Mouse (Mus musculus) macrophage (primary cell): Measurements from ENCODE around the gene C2cd4c. TPM values are rescaled to one million over a fixed set of nuclear protein-coding genes. Genes with fewer than 3 reads are reported as not detected.

ENCODE experiments used
- H3K27ac ChIP-seq: fragments of 350-480 bp; formaldehyde crosslinking; 2 replicates; pipeline ENCODE4 v1.9.0; 2021
- H3K36me3 ChIP-seq: fragments of 350-480 bp; formaldehyde crosslinking; 2 replicates; pipeline ENCODE4 v1.9.0; 2021; ENCODE audit errors: inconsistent target
- H3K4me3 ChIP-seq: fragments of 350-480 bp; formaldehyde crosslinking; 2 replicates; pipeline ENCODE4 v1.9.0; 2021; ENCODE audit errors: inconsistent target
- H3K79me2 ChIP-seq: fragments of 350-480 bp; formaldehyde crosslinking; 2 replicates; pipeline ENCODE4 v1.9.0; 2021; ENCODE audit errors: inconsistent target
- WGBS: methylation state at CpG from one replicate; pipeline ENCODE4 v1.1.7; 2026; ENCODE audit warnings: inconsistent platforms; ENCODE audit not compliant: missing documents; 5-methylcytosine and 5-hydroxymethylcytosine counted together
- polyA plus RNA-seq: library from polyadenylated mRNA; stranded (reverse); fragments of 250-400 nt; gene quantifications from 3 replicates; pipeline ENCODE4 v1.2.4, GENCODE M21; 2018; ENCODE audit warnings: inconsistent platforms

C2cd4c gene
- polyA plus RNA-seq, 1 experiment from 2014 or later, result not detected

DNA sequence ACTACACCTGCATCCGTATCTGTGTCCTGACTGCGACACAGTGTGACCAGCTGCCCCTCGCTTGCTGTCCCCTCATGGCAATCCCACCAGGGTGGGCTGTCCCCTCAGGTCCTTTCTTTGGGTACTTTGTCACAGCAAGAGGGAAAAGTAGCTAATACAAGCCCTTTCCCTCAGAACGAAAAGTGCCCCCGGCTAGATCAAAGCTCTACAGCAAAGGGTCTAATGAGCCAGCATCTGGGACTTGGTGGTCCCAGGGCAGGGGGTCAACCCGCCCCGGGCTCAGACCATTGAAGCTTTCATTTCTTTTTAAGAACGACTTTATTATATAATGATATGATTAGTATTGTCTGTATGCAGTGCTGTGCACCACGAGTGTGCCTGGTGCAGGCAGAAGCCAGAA is 35.5 kb downstream of the C2cd4c start:
- H3K4me3 ChIP-seq, result no peak overlapping the region
- no peak overlapping the region for H3K27ac ChIP-seq
- no peaks in the 10 kb centered on the region for H3K36me3 ChIP-seq
- H3K79me2 ChIP-seq, result no peaks in the 10 kb centered on the region
- 88% methylated on average over 9 of the region's 9 CpGs for WGBS

DNA sequence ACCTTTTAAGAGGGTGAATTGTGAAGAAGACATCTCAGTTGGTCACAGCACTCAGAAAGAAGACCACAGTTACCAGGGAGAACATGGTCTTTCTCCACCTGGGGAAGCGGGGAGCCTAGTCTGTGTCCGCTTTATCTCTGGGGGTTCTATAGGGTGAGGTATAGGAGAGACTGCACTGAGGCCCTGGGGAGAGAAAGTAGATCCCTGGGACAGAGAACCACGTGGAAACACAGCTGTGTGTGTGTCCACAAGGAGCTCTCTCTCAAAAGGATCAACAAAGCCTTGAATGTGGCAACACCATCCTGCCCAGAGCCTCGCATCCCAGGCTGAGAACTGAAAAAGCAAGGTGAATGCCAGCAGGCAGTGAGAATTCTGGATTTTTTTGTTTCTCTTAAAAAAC is 36.4 kb downstream of the C2cd4c start:
- H3K4me3 ChIP-seq, result no peak overlapping the region
- H3K79me2 ChIP-seq, result no peaks in the 10 kb centered on the region
- no peaks in the 10 kb centered on the region for H3K36me3 ChIP-seq
- 81% methylated on average over 4 of the region's 4 CpGs for WGBS
- H3K27ac ChIP-seq, result no peak overlapping the region

DNA sequence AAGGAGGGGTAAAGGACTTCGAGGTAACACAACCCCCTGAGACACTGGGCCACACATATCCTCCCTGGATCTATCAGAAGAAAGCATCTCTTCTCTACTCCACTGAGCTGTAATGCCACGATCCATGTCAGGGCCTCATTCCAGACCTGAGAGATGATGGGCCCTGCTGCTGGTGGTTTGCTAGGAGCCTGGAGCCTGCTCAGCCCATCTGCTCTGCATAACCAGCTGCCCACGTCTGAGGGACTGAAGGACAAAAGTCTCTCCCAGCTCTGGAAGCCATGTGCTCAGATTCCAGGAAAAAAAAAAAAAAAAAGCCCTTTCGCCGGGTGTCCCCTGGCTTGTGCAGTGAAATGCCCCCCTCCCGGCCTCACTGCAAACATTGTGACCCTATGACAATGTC is 38.1 kb downstream of the C2cd4c start:
- no peak overlapping the region for H3K27ac ChIP-seq
- 90% methylated on average over 6 of the region's 6 CpGs for WGBS
- H3K36me3 ChIP-seq, result no peaks in the 10 kb centered on the region
- H3K4me3 ChIP-seq, result no peak overlapping the region
- H3K79me2 ChIP-seq, result no peaks in the 10 kb centered on the region

DNA sequence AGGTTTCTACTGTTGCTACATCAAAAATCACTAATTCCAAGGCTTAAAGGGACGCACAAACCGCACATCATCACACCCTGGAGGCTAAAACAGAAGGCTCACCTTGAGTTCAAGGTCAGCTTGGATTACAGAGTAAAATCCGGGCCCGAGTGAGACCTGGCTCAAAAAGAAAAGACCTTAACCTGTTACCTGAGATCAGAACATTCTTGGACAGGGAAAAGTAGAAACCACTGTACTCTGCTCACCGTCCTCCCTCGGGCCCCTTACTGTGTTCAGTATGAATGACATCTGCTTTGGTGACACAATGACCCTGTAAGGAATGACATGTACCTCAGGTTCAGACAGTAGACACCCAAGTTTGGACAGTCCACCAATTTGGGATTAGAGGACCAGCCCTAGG is 39.0 kb downstream of the C2cd4c start:
- no peak overlapping the region for H3K4me3 ChIP-seq
- H3K79me2 ChIP-seq, result no peaks in the 10 kb centered on the region
- no peaks in the 10 kb centered on the region for H3K36me3 ChIP-seq
- 95% methylated on average over 6 of the region's 6 CpGs for WGBS
- H3K27ac ChIP-seq, result no peak overlapping the region

DNA sequence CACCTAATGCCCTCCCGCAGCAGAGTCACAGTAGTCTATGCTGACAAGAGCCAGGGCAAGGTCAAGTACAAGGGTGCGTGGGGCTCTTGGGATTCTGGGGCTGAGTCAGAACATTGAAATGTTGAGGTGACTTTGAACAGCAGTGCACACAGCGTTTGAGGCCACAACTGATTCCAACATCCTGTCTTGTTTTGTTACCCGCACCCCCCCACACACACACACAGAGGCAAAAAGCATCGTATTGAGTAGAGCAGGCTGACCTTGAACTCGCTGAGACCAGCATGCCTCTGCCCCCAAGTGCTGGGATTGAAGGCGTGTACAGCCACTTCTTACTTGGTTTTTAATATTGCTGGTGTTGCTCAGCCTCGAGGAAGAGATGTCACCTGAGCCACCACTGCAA is 39.5 kb downstream of the C2cd4c start:
- no peaks in the 10 kb centered on the region for H3K36me3 ChIP-seq
- WGBS, result 89% methylated on average over 8 of the region's 8 CpGs
- H3K27ac ChIP-seq, result no peak overlapping the region
- no peaks in the 10 kb centered on the region for H3K79me2 ChIP-seq
- no peak overlapping the region for H3K4me3 ChIP-seq

DNA sequence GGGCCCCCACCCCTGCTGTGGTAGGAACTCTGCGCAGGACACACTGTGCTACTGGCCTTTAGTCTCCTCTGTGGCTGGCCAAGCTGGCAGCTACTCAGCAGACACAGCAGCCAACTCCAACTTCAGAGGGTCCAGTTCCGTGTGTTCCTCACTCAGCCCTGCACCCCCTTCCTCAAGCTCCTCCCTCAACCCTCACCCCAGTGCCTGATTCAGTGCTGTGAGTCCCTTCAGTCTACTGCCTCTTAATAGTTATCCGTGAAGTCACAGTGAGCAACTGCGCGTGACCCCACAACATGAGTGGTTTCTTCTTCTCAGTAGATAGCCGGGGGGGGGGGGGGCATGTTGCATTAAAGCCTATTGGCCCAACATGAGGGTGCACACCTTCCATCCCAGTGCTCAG is 40.2 kb downstream of the C2cd4c start:
- Histone ChIP-seq H3K36me3 (no peaks in the 10 kb centered on the region), H3K27ac (no peak overlapping the region), H3K79me2 (no peaks in the 10 kb centered on the region), H3K4me3 (no peak overlapping the region)
- 92% methylated on average over 5 of the region's 6 CpGs for WGBS

DNA sequence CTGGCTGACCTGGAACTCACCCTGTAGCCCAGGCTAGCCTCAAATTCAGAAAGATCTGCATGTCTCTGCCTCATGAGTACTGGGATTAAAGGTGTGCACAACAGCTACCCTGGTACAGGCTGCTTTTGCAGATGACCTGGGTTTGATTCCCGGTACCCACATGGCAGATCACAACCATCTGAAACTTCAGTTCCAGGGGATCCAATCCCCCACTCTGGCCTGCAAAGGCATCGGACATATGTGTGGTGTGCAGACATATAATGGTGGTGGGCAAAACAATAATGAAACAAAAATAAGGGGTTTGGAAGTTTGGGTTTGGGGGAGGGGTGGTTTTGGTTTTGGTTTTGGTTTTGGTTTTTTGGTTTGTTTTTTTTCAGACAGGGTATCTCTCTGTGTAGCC is 42.5 kb downstream of the C2cd4c start:
- Histone ChIP-seq H3K27ac (no peak overlapping the region), H3K79me2 (no peaks in the 10 kb centered on the region), H3K36me3 (no peaks in the 10 kb centered on the region), H3K4me3 (no peak overlapping the region)
- WGBS, result 100% methylated on average over 2 of the region's 2 CpGs

DNA sequence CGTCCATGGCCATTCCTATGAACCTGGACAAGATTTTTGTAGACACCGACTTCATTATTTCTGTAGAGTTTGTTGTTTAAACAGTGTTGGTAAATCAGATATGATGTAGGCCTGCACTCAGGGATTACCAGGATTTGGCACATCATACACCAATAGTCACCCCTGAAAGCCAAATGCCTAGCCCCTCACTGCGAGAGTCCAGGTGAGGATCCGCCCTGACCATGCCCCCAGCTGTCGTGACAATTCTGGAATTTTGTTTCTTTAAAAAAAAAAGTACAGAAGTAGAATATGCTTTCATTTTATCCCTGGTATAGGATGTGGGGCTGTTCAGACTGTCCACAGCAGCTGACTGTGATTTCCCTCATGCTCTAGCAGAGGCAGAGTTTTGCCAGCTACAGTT is 43.9 kb downstream of the C2cd4c start:
- Histone ChIP-seq H3K36me3 (no peaks in the 10 kb centered on the region), H3K4me3 (no peak overlapping the region), H3K27ac (no peak overlapping the region), H3K79me2 (no peaks in the 10 kb centered on the region)
- 98% methylated on average over 5 of the region's 5 CpGs for WGBS

DNA sequence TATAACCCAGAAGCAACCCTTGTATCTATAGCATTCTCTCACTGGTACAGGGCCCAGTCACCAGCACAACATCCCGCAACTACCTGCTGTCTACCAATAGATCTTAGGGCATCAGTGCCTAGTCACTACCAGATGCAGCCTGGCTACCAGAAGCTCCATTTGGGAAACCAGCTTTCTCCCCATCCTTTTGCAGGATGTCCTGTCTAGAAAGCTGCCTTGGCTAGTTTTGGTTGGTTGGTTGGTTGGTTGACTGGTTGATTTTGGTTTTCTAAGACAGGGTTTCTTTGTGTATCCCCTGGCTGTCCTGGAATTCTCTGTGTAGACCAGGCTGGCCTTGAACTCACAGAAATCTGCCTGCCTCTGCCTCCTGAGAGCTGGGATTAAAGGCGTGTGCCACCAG is 54.1 kb downstream of the C2cd4c start:
- WGBS, result 93% methylated on average over 2 of the region's 2 CpGs
- H3K4me3 ChIP-seq, result no peak overlapping the region
- no peak overlapping the region for H3K27ac ChIP-seq
- H3K36me3 ChIP-seq, result no peaks in the 10 kb centered on the region
- H3K79me2 ChIP-seq, result no peaks in the 10 kb centered on the region

DNA sequence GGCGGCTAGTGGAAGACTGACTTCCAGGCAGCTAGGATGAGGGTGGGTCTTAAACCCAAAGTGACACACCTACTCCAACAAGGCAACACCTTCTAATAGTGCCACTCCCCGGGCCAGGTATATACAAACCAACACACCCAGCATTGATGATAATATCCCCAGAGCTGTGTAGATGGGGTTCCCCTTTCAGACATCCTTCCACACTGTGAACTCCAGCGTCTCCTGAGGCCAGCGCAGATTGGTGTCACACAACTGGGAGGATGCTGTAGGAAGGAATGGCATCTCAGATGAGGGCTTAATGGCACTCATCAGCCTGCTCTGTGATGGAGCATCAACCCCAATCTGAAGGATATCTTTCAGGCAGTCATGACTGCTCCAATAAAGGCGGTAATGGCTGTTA is 56.3 kb downstream of the C2cd4c start:
- 94% methylated on average over 5 of the region's 5 CpGs for WGBS
- Histone ChIP-seq H3K4me3 (no peak overlapping the region), H3K36me3 (no peaks in the 10 kb centered on the region), H3K79me2 (peaks cover 18% of the 10 kb centered on the region), H3K27ac (no peak overlapping the region)

DNA sequence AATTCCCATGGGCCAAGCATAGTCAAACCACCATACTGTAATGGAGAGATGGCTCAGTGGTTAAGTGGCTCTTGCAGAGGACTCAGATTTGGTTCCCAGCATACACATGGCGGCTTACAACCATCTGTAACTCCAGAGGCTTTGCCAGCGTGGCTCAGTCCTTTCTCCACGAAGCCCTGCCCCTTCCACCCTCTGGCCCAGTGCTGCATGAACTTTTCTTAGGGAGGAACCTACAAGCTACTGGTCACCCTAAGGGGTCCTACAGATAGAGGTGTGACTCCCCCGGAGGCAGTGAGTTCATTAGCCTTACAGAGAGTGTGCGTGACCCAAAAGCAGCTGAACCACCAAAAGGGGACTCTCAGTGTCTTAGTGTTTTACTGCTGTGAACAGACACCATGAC is 56.9 kb downstream of the C2cd4c start:
- no peaks in the 10 kb centered on the region for H3K36me3 ChIP-seq
- peaks cover 23% of the 10 kb centered on the region for H3K79me2 ChIP-seq
- no peak overlapping the region for H3K27ac ChIP-seq
- no peak overlapping the region for H3K4me3 ChIP-seq
- 100% methylated on average over 5 of the region's 5 CpGs for WGBS

Other genes with a start within 250 kb of the C2cd4c start
- not detected in 3 replicates for gene Vmn2r83, start 145.3 kb downstream of the C2cd4c start, polyA plus RNA-seq
- gene Plpp2, start 80.2 kb downstream of the C2cd4c start, polyA plus RNA-seq, result 5.9 to 18.3 TPM (median 17.5 TPM) in 3 replicates
- gene Mier2, start 58.8 kb downstream of the C2cd4c start, polyA plus RNA-seq, result 4.8 to 16.5 TPM (median 12.6 TPM) in 3 replicates
- gene Theg, start 26.7 kb downstream of the C2cd4c start, polyA plus RNA-seq, result not detected in 3 replicates
- 0.15 to 0.53 TPM (median 0.38 TPM) in 3 replicates for gene Shc2, start 23.9 kb upstream of the C2cd4c start, polyA plus RNA-seq
- gene Odf3l2, start 31.7 kb upstream of the C2cd4c start, polyA plus RNA-seq, result not detected in 3 replicates
- not detected in 3 replicates for gene Madcam1, start 50.5 kb upstream of the C2cd4c start, polyA plus RNA-seq
- gene Tpgs1, start 55.3 kb upstream of the C2cd4c start, polyA plus RNA-seq, result 10.4 to 41.3 TPM (median 25.9 TPM) in 3 replicates
- gene Cdc34, start 68.2 kb upstream of the C2cd4c start, polyA plus RNA-seq, result 78.9 to 136 TPM (median 128 TPM) in 3 replicates
- gene Gzmm, start 75.0 kb upstream of the C2cd4c start, polyA plus RNA-seq, result 0.30 TPM in 1 of 3 replicates, not detected in the others
- 331 to 456 TPM (median 356 TPM) in 3 replicates for gene Bsg, start 90.5 kb upstream of the C2cd4c start, polyA plus RNA-seq
- 0.30 to 1.6 TPM (median 0.40 TPM) in 3 replicates for gene Hcn2, start 102.6 kb upstream of the C2cd4c start, polyA plus RNA-seq
- 11.4 to 13.9 TPM (median 11.7 TPM) in 3 replicates for gene Polrmt, start 132.6 kb upstream of the C2cd4c start, polyA plus RNA-seq
- gene Fgf22, start 141.1 kb upstream of the C2cd4c start, polyA plus RNA-seq, result not detected in 3 replicates
- gene Rnf126, start 152.9 kb upstream of the C2cd4c start, polyA plus RNA-seq, result 20.1 to 34.6 TPM (median 21.2 TPM) in 3 replicates
- gene Fstl3, start 163.2 kb upstream of the C2cd4c start, polyA plus RNA-seq, result 0.12 to 0.67 TPM (median 0.47 TPM) in 3 replicates
- gene Prss57, start 176.9 kb upstream of the C2cd4c start, polyA plus RNA-seq, result not detected in 3 replicates
- gene Palm, start 179.5 kb upstream of the C2cd4c start, polyA plus RNA-seq, result 1.3 to 1.9 TPM (median 1.8 TPM) in 3 replicates
- gene Misp, start 207.0 kb upstream of the C2cd4c start, polyA plus RNA-seq, result 0.23 to 0.95 TPM (median 0.93 TPM) in 3 replicates
- 119 to 188 TPM (median 143 TPM) in 3 replicates for gene Ptbp1, start 240.4 kb upstream of the C2cd4c start, polyA plus RNA-seq